Mouse (Mus musculus): ENCODE data around the gene Zrsr1. TPM values are rescaled to one million over a fixed set of nuclear protein-coding genes. Genes with fewer than 3 reads are reported as not detected.

Gene Zrsr1
- total and polyA plus RNA-seq, 3 experiments: 4.0 to 9.3 (median 4.8) TPM

DNA sequence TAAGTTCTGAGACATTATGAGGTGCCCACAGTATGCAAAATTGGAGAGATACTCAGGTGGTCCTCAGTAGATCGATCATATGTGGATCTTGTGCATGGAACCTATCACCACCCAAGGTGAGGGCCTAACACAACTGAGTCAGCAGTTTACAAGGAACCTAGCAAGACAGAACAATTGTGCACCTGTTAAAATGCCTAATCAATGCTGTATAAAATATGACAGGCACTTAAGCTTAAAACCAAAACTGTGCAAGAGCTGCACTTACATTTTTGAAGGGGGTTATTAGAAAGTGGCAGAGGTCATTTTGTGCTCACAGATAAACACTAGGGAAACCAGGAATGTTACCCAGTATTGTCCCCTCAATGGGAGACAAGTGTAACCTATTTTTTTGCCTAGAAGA, 33.5 kb downstream of the Zrsr1 start:
- DNase-seq (ENCODE audit: extremely low read depth): no peak
- Histone ChIP-seq H3K9ac (ENCODE audit: insufficient read depth, low read depth) (no peak overlapping the region), H3K36me3 (replicated peaks in 1 of 2; ENCODE audit: control insufficient read depth in 1 of 2, insufficient read depth in 1 of 2, low read length in 1 of 2) (peaks cover 34 to 61% of the 10 kb centered on the region in 2 experiments), H3K4me2 (ENCODE audit: insufficient read depth, low read depth, poor library complexity, severe bottlenecking) (no peak overlapping the region), H3K4me3 (replicated peaks in 1 of 3; ENCODE audit: low read depth in 2 of 3, low read length in 2 of 3, poor library complexity in 1 of 3) (no peak overlapping the region), H3K9me3 (replicated peaks; ENCODE audit: low read length) (no peaks in the 10 kb centered on the region), H3K27me3 (replicated peaks) (no peaks in the 10 kb centered on the region), H3K27ac (ENCODE audit: insufficient read depth, low read depth) (no peak overlapping the region), H3K79me2 (replicated peaks; ENCODE audit: control insufficient read depth, extremely low read depth, insufficient read depth, poor library complexity, severe bottlenecking) (peaks cover 5% of the 10 kb centered on the region; the same call in 1 of the 2 replicates), H3K4me1 (ENCODE audit: control insufficient read depth in 1 of 2, insufficient read depth in 2 of 2) (peaks cover 3 to 13% of the 10 kb centered on the region in 2 experiments; a peak in 3 of 4 replicates)
- no peak for TF ChIP-seq CHD1 (IDR thresholded peaks at IDR 0.05; ENCODE audit: low read depth, low read length)
- TF ChIP-seq MYC (IDR thresholded peaks at IDR 0.05; ENCODE audit: low read depth, low read length): no peak
- TF ChIP-seq MXI1 (IDR thresholded peaks at IDR 0.05; ENCODE audit: low read depth, low read length): no peak
- peak; percentile 74 for TF ChIP-seq MAFK (IDR thresholded peaks at IDR 0.05; ENCODE audit: insufficient replicate concordance, low read length)
- TF ChIP-seq USF1 (IDR thresholded peaks at IDR 0.05; ENCODE audit: low read depth, low read length): no peak
- no peak for TF ChIP-seq E2F4 (IDR thresholded peaks at IDR 0.05; ENCODE audit: insufficient replicate concordance, low read depth, low read length)
- no peak for TF ChIP-seq KAT2A (IDR thresholded peaks at IDR 0.05; ENCODE audit: insufficient replicate concordance, low read length)
- TF ChIP-seq POLR2A (IDR thresholded peaks at IDR 0.05; ENCODE audit: low read depth, low read length): 0 out of 2 replicates have a peak, but pooled peaks have one; percentile 19
- TF ChIP-seq ZNF384 (IDR thresholded peaks at IDR 0.05; ENCODE audit: low read depth, low read length): no peak
- no peak for TF ChIP-seq JUND (conservative IDR thresholded peaks at IDR 0.05; ENCODE audit: low read depth, low read length)
- no peak for TF ChIP-seq BHLHE40 (IDR thresholded peaks at IDR 0.05; ENCODE audit: low read depth, low read length)
- no peak for TF ChIP-seq UBTF (IDR thresholded peaks at IDR 0.05; ENCODE audit: low read depth, low read length)
- no peak for TF ChIP-seq ZKSCAN1 (IDR thresholded peaks at IDR 0.05; ENCODE audit: borderline replicate concordance, low read depth, low read length)
- no peak for TF ChIP-seq JUN (IDR thresholded peaks at IDR 0.05; ENCODE audit: insufficient read depth, low read depth, low read length)
- TF ChIP-seq SIN3A (IDR thresholded peaks at IDR 0.05; ENCODE audit: low read length): no peak
- no peak for TF ChIP-seq PAX5 (IDR thresholded peaks at IDR 0.05; ENCODE audit: low read length)
- TF ChIP-seq HCFC1 (IDR thresholded peaks at IDR 0.05; ENCODE audit: low read depth, low read length): no peak
- TF ChIP-seq RAD21 (IDR thresholded peaks at IDR 0.05; ENCODE audit: low read depth, low read length): no peak
- TF ChIP-seq SMC3 (IDR thresholded peaks at IDR 0.05; ENCODE audit: low read depth, low read length): no peak
- no peak for TF ChIP-seq NELFE (IDR thresholded peaks at IDR 0.05; ENCODE audit: low read depth, low read length)
- TF ChIP-seq MAX (IDR thresholded peaks at IDR 0.05; ENCODE audit: low read length): no peak
- no peak for TF ChIP-seq CHD2 (IDR thresholded peaks at IDR 0.05; ENCODE audit: low read length)
- TF ChIP-seq ZMIZ1 (IDR thresholded peaks at IDR 0.05; ENCODE audit: low read depth, low read length): no peak; the same call in 1 of the 2 replicates
- TF ChIP-seq POLR2AphosphoS2 (IDR thresholded peaks at IDR 0.05; ENCODE audit: low read depth, low read length): peak; percentile 69
- TF ChIP-seq TBP (conservative IDR thresholded peaks at IDR 0.05; ENCODE audit: low read depth, low read length): no peak
- dilution Hi-C loops (cut with MboI; ENCODE audit: extremely low pct_ligation_motif_present, extremely low pct_unique_long_range_greater_than_20kb, low sequenced_read_pairs): no loop called here
- in situ Hi-C loops (cut with MboI; ENCODE audit: low pct_ligation_motif_present, low pct_unique_long_range_greater_than_20kb, low sequenced_read_pairs): loop anchor here (5.0 kb wide), 1 partner anchor 262 kb away; no protein-coding TSS in a partner anchor

All from CH12.LX (cell line).